Mouse (Mus musculus) CD4-positive, CD25-positive, alpha-beta regulatory T cell, adult 4 months (primary cell): ENCODE results near the gene Aldh2. TPM values are rescaled to one million over a fixed set of nuclear protein-coding genes. Genes with fewer than 3 reads are reported as not detected.
"Not testable (repeated sequence)": the region's sequence is repeated elsewhere in the genome, so short reads cannot be mapped to it uniquely, and the experiment has no call there.

Experiments used
- ATAC-seq: one replicate; pipeline ENCODE4 v1.8.0; 2017
- polyA plus RNA-seq, 2 experiments: library from polyadenylated mRNA; unstranded; fragments of 100-300 nt; shearing (Covaris generic); gene quantifications; one replicate each; pipeline ENCODE4 v1.2.1; 2017

Aldh2 gene
- polyA plus RNA-seq, result 10 to 100 TPM in 1 of 2 experiments, 1 to 10 TPM in 1; 10.0 to 19.3 TPM

DNA sequence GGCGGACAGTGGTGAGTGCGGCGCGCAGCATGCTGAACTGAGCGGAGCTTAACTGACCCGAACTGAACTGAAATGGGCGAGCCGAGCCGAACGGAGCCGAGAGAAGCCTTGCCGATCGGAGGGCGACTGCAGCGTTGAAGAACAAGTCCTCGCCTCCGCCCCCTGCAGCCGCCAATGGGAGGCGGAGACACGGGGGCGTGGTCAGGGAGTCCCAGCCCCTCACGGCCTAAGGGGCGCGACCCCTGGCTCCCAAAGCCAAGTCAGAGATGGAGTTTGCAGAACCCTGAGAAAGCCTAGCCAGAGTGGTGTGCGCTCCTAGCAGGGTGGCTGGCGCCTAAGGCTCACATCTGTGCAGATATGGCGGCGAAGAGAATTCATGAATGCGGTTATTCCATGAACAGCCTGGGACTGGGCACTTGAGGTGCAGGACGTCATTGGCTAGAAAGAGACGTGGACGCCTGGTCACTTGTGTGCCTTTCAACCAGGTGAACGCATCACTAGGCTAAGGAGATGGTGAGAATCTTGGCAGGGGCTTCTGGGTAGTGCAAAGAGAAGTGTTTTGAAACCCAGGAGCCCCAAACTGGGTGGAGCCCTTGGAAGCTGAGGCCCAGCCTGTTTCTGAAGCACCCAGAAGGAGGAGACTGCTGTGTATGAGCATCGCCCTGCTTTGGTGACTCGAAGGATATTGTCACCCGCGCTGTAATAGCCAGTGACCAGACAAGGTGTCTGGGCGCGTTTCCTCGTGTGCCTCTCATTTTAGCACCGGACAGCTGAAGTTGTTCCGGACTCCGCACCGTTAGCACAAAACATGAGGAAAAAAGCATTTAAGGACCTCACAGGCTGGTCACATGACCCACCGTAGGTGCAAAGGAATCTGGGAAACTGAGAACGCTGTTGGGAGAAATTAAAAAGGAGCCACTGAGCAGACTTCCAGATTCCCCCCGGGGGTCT is at the start of gene Aldh2:
Aldh2 (minus strand) TSS at position 374 of the 951 bp plus-strand sequence.
- peak; percentile 87 for ATAC-seq

DNA sequence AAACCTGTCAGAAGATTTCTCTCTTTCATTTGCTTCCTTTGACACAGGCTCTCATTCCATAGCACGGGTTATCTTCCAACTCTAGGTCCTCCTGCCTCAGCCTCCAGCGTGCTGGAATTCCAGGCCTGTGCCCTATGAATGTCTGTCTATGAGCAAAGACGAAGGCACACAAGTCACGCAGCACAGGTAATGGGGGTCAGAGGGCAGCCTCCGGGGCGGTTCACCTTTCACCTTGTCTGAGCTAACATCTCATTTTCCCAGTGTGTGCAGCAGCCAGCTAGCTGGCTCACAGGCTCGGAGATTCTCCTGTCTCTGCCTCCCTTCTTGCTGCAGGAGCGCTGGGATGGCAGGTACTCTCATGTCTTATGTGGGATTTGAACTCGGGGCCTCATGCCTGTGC is 46.0 kb upstream of the Aldh2 start:
- no peak for ATAC-seq

DNA sequence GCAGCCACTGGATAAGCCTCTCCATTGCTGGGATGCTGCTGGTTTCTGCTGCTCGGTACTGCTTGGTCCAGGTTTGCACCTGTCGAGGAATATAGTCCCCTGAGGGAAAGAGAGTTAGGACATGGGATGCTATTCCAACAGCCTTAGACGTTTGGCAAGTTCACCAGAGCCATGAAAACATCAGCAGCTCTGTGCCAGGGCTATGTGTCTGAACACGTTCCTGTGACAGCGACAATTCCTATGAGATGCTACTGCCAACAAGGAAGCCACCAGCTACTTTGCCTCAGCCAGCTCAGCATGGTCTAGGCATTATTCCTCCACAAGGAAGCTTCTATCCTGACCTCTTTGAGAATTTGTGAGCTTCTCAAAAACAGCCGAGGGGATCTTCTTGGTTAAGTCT is 43.7 kb upstream of the Aldh2 start:
- ATAC-seq, result no peak

DNA sequence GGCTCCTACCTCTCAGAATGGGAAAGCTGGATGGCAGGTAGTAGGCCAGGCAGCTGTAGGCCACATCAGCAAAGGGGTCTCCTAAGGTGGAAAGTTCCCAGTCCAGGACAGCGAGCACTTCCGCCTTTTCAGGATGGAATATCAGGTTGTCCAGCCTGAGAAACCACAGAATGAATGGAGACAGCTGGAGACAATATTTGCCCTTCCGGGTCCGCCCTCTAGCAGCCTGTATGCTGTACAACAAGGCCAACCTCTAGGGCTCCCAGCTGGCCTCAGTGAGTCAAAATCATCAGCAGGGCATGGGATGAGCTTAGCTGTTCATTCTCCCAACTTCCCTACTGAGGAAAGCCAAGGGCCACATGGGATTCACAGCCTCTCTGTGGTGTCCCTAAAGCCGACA is 41.0 kb upstream of the Aldh2 start:
- no peak for ATAC-seq

DNA sequence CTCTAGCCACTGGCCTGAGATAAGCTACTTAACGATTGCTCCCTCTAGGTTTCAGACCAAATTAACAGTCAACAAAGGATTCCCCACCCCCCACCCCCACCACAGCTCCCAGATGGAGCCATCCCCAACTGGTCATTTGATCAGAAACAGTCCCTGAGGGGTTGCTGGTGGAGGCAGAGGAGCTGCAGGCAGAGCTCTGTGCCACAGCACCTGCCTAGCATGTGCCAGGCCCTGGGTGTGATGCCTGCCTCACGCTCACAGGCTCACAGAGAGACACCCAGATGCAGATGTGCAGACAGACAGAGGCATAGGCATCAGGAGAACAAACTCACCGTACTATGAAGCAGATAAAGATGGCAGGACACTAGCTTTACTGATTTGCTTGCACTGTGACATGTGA is 39.2 kb upstream of the Aldh2 start:
- no peak for ATAC-seq

DNA sequence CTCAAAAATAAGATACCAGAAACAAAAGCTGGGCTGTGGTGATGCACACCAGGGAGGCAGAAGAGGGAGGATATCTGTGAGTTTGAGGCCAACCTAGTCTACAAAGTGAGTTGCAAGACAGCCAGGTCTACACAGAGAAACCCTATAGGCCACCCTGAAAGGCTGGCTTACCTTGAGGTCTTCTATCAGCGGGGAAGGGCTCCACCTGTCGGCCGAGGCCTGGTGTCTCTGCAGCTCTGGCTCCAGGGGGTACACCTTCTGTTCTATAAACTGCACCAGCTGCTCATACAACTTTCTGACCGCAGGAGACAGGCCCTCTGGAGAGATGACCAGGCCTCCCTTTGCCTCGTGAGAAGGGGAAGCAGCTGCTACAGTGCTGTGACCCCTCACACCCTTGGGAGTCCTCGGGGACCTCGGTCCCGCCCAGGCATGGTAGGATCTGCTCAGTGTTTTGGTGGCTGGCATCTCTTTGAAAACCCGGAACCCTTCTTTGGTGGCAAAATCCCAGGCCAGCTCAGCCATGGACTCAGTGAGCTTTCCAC is 37.6 kb upstream of the Aldh2 start:
- ATAC-seq, result not testable (repeated sequence)

DNA sequence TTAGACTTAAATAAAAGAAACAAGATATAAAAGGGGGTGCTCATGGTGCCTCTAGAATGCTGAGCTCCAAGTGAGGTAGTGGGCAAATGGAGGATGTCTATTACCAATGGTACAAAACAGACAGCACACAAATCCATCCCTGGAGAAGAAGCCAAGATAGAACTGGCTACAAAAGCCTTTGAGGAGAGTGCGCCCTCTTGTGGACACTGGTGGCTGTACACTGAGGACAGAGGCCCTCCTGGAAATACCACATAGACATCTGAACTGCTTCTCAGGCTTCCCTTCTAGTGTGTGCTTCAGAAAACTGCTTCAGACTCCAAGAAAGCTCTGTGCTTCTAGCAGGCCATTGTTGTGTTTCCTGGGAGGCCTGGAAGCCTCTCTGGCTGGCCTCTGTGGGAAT is 34.2 kb upstream of the Aldh2 start:
- no peak for ATAC-seq

DNA sequence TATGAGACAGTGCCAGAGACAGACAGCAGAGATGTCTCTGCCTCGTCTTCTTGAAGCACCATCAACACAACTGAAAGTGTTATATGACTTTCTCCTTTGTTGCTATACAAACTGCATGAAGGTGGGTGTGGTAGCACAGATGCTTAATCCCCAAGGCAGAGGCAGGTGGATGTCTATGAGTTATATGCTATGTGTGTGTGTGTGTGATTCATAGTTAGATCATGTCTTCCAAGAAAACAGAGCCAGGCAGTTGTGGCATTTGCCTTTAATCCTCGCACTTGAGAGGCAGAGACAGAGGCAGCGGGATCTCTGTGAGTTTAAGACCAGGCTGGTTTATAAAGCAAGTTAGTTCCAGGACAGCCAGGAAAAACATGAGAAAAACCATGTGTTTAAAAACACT is 29.6 kb upstream of the Aldh2 start:
- no peak for ATAC-seq

DNA sequence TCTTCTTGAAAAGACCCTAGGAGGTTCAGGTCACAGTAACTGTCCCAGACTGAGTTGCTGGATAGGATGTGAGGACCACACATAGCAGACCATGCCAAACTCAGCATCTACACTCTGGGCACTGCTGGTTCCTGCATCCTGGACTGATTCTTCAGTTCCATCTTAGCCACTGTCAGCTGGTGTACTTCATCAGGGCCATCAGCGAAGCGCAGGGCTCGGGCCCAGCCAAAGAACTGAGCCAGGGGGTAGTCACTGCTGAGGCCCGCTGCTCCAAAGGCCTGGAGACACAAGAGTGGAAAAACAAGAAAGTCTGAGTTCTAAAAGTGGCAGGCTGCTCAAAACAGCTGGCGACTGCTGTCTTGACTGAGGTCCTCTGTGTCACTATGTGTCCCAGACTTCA is 27.5 kb upstream of the Aldh2 start:
- ATAC-seq, result no peak

DNA sequence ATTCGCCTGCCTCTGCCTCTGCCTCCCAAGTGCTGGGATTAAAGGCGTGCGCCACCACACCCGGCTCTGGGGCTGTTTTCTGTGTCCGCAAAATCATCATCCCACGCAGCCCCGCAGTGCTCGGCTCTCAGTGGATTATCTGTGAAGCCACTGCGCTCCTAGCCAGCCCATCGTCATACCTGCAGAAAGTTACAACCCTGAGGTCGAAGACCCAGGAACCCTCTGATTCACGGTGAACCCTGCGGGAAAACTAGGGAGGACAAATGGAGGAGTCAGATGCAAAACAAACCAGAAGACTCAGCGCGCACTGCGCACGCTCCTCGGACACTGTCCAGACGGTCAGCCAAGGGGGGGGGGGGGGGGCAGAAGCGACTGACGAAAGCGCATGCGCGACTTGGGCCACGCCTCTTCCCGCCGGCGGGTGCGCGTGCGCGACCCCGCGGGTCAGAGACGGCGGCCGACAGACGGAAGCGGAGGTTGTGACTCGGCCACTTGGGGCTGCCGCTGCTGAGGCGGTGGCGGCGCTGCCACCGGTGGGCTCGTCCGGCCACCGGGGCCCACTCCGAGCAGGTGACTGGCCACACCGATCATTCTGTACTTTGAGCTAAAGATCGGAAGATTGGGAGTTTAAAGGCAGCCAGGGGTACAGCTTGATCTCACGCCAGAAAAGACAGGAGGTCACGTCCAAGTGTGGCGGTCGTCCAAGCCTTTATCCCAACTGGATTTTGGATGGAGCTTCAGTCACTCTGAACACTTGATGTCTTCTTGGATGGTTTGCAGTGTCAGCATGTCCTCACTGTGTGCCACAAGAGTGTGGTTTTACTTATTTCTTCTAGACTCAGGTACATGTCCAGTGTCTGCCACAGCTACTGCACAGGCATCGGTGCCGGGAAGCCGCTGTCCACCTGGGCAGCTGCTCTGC is 25.2 kb upstream of the Aldh2 start, which contains the start of gene Acad12:
Acad12 (minus strand) TSS at position 347 of the 922 bp plus-strand sequence.
- peak; percentile 66 for ATAC-seq

DNA sequence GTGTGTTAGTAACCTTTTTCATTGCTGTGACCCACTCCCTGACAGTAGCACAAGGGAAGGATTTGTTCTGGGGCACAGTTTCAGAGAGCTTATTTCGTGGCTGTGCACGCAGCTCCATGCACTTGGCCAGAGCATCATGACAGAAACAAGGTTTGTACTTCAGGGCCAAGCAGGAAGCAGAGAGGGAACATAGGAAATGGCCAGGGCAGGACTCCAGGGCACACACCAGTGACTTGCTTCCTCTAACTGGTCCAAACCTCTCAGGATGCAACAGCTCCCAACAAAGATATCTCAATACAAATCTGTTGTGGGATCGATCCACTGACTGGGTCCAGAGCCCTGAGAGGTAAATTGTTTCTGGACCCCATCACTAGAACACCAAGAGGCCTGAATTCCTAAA is 21.3 kb upstream of the Aldh2 start:
- ATAC-seq, result not testable (repeated sequence)

DNA sequence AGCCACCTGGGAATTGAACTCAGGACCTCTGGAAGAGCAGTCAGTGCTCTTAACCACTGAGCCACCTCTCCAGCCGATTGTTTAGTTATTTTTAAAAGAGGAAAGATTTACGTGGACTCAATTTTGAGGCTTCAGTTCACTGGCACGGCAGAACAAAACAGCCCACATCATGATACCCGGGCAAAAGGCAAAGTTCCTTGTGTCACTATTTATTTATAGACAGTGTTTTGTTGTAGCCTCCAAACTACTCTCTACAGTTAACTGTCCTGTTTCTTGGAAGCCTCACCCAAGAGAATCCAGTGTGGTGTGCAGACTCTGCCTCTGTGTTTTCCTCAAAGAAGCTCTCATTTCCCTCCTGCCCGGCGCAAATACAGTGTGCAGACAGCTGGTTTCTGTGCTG is 18.4 kb upstream of the Aldh2 start:
- no peak for ATAC-seq

DNA sequence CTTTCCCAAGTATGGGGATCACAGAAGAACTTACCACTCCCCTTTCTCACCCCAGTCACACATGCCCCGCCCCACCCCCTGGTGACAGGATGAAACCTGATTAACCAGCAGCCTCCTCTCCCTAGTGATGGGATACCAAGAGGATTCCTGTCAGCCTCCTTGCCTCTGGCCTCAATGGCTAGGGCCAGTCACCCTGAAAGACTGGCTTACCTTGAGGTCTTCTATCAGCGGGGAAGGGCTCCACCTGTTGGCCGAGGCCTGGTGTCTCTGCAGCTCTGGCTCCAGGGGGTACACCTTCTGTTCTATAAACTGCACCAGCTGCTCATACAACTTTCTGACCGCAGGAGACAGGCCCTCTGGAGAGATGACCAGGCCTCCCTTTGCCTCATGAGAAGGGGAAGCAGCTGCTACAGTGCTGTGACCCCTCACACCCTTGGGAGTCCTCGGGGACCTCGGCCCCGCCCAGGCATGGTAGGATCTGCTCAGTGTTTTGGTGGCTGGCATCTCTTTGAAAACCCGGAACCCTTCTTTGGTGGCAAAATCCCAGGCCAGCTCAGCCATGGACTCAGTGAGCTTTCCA is 16.0 kb upstream of the Aldh2 start:
- ATAC-seq, result not testable (repeated sequence)

DNA sequence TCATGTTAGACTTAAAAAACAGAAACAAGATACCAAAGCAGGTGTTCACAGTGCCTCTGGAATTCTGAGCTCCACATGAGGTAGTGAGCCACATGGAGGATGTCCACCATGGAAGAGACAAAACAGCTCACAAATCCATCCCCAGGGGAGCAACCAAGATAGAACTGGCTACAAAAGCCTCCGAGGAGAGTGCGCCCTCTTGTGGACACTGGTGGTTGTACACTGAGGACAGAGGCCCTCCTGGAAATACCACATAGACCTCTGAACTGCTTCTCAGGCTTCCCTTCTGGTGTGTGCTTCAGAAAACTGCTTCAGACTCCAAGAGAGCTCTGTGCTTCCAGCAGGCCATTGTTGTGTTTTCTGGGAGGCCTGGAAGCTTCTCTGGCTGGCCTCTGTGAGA is 12.5 kb upstream of the Aldh2 start:
- peak; percentile 69 for ATAC-seq

DNA sequence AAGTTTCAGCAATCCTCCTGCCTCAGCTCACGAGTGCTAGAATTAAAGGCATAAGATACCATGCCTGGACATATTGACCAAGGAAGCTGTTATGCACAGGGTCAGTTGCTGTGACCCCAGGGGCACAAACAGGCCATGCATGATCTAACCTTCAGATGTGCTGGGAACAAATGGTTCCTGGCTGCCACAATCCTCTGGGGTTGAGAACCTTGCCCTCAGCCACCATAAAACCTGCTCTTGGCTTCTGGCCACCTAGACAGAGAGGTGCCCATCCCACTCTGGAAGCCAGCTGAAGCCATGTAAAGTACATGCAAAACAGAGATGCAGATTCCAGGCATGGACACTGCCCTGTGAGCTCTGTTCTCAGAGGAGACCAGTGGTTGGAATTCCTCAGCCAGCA is 10.2 kb upstream of the Aldh2 start:
- ATAC-seq, result not testable (repeated sequence)

DNA sequence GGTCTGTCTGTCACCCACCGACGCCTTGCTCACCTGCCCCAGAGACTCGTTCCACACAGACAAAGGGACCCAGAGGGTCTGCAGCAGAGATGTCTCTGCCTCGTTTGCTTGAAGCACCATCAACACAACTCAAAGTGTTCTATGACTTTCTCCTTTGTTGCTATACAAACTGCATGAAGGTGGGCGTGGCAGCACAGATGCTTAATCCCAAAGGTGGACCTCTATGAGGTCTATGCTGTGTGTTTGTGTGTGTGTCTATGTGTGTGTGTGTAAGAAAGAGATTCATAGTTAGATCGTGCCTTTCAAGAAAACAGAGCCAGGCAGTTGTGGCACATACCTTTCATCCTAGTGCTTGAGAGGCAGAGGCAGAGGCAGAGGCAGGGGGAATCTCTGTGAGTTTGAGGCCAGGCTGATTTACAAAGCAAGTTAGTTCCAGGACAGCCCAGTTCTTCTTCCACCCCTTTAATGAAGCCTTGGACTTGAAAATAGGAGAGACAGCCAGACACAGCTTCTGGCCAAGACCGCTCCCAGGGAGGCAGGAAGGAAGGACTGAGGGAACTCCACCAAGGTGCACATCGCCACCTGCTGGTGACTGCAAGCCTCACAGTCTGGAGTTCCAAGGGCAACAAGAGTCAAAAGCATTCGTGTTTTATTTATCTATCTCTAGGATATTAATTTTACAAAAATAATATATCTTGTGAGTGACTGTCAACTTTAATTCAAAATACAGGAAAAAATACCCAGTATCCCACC is 8.1 kb upstream of the Aldh2 start:
- peak; percentile 89 for ATAC-seq

DNA sequence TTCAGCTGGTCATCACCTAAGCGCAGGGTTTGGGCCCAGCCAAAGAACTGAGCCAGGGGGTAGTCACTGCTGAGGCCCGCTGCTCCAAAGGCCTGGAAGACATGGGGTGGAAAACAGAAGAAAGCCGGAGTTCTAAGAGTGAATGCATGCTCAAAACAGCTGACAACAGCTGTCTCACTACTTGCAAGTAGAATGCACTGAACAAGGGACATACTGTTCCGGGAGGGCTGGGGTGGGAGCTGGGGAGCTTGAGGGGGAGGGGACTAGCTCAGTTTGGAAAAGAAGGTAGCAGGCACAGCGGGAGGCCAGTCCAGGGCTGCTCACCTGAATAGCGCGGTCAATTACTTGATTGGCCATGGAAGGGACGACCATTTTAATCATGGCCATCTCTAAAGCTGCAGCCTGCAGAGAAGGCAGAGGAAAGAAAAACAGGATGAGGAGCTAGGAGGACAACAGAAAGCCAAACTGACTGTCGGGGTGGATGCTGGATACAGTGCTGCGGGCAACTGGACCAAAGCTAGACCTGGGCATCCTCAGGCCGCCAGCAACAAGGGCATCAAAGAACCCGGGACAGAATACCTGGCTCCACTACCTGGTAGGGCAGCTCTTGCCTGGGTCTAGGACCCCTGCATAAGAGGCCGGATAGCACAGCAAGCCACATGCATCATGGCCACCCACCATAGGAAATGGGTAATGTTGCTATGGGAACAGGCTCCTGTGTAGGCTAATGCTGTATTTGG is 5.4 kb upstream of the Aldh2 start:
- no peak for ATAC-seq

DNA sequence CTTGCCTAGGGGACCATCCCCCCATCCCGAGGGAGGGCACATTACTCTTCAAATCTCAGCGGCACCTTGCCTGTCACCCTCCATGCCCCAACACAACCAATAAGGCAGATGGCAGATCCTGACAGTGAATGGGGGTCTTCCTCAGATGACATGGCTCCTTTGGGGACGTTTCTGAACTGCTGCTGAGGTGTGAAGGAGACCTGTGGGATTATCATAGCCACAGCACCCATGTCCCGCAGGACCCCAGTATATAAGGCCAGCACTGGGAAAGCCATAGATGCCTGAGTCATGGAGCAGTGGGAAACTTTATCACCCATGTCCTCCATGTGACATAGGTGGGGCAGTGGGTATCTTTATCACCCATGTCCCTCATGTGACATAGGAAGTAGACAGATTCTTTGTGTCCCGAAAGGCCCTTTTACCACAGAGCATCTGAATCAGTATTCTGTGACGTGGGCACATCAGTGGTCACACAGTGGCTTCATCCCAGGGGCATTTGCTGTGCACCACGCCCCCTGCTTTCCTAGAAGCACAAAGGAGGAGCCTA is 4.4 kb upstream of the Aldh2 start:
- no peak for ATAC-seq

DNA sequence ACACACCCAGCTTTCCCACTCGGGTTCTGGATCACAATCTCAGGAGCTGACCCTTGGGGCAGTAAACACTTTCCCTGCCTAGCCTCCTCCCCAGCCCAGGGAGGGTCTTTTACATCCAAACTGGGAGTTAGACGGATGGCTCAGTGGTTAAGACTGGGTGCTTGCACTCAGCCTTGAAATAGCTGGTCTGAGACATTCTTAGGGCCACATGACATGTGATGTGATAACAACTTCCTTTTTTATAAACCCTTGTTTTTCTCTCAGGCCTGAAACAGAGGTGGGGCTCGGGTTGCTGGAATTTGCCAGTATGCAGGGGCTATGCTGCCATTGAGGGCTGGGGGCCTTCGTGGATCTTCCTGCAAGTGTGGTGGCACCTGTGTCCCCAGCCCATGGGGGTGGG is 3.7 kb upstream of the Aldh2 start:
- ATAC-seq, result no peak

DNA sequence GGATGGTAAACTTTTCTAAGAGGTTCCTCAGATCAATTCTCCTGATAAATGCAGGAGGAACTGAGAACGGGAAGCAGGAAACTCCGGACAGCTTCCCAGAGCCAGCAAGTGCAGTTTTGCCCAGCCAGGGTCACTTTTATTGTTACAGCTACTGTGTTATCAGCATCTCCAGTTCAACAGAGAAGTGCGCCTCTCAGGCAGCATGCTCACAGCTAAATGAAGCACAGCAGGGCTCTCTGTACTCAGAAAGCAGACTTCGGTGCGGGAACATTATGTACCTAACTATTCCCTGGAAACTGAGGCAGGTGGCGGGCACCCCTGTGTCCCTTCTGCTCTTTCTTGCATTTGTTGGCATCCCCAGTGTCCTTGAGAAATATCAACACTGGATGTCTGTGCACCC is 2.6 kb upstream of the Aldh2 start:
- ATAC-seq, result no peak

DNA sequence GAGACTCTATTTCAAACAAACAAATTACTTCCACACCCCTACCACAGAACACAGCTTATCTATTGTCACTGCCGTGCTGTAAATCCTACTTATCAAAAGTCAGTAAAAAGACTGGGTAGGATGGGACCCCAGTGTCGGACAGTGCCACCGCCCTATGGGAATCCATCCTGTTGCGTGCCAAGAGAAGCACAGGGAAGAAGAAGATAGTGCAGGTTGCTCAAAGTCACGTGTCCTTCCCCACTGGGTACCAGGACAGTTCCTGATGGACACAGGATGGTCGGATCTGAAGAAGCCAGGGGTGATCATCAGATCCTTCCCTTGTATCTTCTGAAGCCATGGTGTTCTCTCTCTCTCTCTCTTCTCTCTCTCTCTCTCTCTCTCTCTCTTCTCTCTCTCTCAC is 2.1 kb upstream of the Aldh2 start:
- ATAC-seq, result no peak
